Mouse (Mus musculus) telencephalon, adult 2 months (tissue): ENCODE data around the gene Tenm4.
A peak's percentile ranks its signal among the peaks of the same experiment; 100 is the strongest.

Experiments
- DNase-seq: peaks from one replicate; pipeline ENCODE4 v3.0.0-alpha.2; 2011; ENCODE audit warnings: low read depth, low spot score

The Tenm4 gene

GRCm38 (mm10) chr7:96406630-96407214 lies 235.7 kb downstream of the Tenm4 start:
- no peak for DNase-seq

GRCm38 (mm10) chr7:96408161-96408889 lies 237.3 kb downstream of the Tenm4 start:
- DNase-seq: no peak

DNA sequence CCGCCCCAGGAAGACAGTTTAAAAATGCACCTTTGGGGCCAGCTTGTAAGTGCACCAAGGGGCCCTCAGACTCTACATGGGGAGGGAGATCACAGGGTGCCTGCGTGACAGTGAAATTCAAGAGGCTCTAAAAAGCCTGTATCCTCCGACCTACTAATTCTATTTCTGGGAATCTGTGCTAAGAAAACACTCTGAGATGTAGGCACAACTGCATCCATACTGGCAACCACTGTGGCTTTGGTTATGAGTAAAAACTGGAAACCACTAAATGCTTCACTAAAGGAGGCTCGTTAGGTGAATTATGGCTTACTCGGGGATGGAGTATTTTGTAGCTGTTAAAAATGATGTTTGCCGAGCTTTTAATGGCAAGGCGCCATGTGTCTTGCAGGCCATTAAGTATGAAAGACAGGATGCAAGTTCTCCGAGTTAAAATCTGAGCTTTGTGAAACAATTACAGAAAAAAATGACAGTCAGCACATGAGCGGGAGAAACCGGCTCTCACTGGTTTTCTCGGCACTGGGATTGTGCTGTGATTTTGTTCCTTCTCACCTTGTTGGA lies 238.4 kb downstream of the Tenm4 start:
- peak; percentile 42 for DNase-seq

GRCm38 (mm10) chr7:96413822-96414221 lies 242.8 kb downstream of the Tenm4 start:
- no peak for DNase-seq

GRCm38 (mm10) chr7:96414290-96415055 lies 243.4 kb downstream of the Tenm4 start:
- DNase-seq: no peak

- peak; percentile 72 for DNase-seq
These were observed 246.4 kb downstream of the Tenm4 start for GRCm38 (mm10) chr7:96417251-96418004.

DNA sequence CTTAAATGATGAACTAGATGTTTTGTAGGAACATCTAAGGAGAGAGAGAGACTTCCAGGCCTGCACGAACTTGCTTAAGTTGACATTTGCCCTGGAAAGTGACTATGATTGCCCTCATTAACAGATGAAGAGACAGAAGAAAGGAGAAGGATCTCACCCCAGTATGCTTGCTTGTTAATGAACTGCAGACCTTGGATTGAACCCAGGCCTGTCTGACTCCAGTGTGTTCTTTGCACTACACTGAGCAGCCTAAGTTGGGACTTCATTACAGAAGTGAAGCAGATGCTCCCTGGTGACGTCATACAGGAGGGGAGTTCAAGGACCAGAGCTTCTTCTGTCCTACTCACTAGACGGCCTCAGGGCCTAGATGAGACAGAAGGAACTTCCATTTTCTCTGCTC lies 247.1 kb downstream of the Tenm4 start:
- DNase-seq: no peak

DNA sequence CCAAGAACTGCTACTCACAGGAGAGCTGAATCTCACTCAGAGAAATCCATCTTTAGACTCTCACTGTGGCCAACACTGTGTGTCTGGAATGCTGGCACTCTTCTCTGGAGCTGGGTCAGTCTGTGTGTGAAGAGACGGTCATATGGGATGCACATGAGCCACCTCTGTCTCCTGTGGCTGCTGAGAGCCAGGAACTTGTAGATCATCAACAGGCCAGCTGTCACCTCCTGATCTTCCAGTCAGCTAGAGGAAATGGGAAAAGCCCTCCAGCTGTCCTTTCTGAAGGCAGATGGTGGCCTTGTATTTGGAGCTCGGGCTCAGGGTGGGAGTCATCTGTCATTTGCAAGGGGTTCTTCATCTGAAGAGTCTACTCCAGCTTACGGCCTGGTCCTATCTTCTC lies 249.0 kb downstream of the Tenm4 start:
- no peak for DNase-seq

DNA sequence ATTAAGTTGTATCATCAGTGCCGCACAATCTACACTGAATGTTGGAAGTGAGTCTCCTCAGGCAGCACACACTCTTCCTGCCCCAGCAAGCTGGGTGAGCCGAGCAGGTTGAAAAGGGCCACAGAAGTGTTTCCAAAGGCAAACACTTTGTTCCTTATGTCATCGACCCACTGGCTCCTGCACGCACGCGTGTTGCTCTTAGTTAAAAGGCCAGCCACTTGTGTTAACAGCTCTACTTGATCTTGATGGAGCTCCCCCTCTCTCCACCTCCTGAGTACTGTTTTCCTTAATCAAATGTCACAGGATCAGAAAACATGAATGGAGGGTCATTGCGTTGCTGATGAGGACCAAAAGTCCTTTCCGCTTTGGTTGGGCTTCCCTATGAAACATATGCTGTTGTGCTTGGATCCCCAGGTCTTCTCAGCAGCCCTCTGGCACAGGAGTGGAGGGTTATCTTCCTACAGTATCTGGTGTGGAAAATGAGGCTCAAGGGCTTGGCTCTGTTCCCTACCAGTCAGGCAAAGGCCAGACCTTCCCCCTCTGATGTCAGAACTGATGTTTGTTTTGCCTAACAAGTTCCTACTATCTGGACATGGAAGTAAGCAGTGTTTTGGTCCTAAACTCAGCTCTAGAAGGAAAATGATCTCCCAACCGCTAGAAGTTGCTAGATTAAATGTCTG lies 250.0 kb downstream of the Tenm4 start:
- no peak for DNase-seq

DNA sequence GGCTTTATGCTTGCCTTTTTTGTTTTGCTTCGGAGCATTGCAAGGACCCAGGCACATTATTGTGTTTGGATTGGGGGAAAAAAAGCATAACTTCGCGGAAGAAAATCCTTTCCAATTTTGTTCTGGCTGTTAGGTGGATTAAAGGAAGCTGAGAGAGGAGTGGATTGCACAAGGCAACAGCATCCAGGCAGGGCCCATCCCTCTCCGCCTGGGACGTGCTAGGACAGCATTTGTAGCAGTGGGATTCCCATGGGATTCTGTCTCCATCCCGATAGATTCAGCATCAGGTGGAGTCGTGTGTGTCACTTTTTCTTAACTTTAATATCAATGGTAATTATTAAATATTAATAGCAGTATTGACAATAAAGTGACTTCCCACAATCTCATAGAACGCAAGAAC lies 255.9 kb downstream of the Tenm4 start:
- DNase-seq: no peak

DNA sequence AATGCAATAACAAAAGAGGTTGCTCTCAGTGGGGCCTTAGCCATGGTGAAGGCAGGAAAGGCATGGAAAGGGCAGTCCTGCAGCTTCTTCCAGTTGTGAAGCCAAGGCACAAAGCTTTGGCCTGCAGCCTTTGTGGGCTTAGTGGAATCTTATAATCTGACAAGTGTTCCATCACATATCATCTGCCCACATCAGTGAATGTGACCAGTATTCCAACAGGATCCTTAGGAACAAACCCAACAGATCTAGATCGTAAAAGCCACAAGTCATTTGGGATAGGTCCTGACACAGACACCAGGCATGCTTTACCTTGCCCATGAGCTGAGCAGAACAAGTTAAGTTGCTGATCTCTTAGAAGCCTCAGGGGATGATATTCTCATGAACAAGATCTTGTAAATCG lies 262.3 kb downstream of the Tenm4 start:
- no peak for DNase-seq

- DNase-seq: peak; percentile 72
These were observed 267.3 kb downstream of the Tenm4 start for GRCm38 (mm10) chr7:96438392-96438791.

DNA sequence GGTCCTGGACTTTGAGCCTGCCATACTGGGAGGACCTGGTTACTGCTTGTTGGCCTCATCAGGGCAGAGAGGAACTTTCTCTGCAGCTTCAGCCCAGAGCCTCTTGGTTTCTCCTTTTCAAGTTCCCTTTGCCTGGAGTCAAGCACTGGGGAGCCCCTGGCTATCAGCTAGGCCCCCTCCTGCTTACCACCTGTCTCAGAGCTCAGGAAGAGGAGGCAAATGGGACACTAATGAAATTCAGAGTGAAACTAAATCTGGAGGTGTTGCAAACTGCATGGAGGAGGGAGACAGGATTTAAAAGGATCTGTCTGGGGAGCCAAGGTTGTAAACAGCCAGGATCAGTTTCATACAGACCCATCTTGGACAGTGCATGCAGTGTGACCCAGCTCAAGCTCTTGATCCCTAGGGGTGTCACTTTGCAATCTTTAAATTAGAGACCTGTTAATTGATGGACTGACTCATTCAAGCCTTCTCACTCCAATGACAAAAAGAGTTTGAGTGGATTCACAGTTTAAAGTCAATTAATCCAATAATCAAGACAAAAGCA lies 269.2 kb downstream of the Tenm4 start:
- peak; percentile 47 for DNase-seq

- peak; percentile 60 for DNase-seq
These were observed 274.7 kb downstream of the Tenm4 start for GRCm38 (mm10) chr7:96445771-96446170.

DNA sequence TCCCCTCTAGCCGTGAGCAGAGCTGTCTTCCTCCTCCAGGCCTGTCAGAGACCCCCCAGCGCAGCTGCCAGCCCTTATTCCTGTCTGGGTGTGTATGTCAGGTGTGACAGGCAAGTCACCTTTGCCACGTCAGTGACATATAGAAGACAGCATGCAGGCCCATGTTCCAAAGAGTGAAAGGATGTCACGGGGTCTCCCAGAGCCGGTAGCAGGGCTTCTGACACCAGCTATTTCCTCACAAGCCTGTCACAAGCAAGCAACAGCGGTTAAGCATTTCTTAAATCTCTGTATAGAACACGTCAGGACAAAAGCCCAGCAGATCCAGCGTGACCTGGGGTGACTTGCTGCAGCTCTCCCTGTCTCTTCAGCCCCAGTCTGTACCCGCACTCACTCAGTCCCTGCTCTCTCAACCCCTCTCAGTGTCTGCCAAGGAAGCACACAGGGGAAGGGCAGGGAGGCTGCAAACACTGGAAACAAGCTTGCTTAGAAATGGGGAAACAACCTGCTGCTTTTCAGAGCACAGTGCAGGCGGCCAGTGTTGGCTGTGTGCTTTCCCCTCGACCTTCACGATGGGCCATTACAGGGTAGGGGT lies 276.9 kb downstream of the Tenm4 start:
- no peak for DNase-seq

DNA sequence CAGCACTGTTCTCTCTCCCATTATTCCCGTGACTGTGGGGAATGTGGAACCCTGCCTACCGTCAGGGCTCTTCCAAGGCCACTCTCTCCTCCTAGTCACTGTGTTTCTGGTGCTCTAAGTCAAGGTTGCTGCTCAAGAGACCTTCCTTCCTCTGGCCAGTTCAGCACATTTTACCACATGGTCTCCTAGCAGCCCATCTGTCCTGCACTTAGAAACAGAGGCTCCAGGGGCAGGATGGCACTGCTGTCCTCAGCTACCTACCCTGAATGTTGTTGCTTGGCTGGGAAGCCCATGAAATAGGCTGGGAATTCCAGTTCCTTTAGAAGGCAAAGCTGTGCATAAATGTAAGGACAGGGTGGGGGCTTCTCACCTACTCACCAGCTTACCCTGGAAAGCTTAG lies 284.9 kb downstream of the Tenm4 start:
- DNase-seq: no peak

DNA sequence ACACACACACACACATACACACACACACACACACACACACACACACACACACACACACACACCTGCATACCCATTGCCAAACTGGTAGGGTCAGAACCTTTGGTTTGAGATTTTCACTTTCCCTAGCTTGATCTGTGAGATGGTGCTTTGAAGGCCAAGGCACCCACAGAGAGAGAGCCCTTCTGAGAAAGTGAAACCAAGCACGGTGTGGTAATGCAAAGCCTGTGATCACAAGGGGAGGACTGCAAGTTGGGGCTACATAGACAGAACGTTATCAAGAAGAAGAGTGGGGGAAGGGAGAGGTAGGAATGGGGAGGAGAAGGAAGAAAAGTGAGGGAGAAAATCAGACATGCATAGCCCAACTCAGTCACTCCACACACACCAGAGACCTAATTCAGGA lies 285.6 kb downstream of the Tenm4 start:
- no peak for DNase-seq

DNA sequence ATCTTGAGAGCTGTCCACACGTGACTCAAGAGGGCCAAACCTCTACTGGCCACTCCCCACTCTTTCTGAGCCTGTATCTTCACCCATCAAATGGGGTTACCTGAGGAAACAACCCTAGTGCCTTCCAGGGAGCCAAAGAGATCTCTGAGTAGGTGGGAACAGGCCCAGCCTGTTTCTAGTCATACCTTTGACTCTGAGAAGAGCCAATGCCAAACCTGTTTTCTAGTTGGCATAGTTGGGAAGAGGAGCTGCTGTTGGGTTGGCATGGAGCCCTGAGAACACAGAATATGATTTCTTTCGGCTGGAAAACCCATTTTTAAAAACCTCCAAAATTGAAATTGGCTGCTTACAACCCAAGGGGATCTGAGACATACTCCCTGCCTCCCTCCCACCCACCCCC lies 286.8 kb downstream of the Tenm4 start:
- peak; percentile 50 for DNase-seq

DNA sequence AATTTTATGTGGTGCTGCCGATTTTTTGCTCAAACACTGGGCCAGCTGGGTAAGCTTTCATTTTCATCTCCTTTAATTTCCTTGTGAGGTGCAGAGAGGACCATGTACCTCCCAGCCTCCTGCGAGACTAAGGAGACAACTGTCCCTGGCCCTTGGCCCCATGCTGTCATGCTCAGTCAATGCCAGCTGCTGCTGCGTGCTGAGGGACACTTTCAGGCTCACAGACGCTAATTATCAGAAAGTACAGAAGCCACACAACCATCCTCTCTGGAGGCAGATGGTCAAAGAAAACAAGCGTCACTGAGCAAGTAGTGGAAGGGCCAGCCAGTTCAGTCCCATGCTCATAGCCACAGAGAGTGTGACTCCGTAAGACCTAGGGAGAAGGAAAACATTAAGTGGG lies 287.9 kb downstream of the Tenm4 start:
- DNase-seq: no peak

DNA sequence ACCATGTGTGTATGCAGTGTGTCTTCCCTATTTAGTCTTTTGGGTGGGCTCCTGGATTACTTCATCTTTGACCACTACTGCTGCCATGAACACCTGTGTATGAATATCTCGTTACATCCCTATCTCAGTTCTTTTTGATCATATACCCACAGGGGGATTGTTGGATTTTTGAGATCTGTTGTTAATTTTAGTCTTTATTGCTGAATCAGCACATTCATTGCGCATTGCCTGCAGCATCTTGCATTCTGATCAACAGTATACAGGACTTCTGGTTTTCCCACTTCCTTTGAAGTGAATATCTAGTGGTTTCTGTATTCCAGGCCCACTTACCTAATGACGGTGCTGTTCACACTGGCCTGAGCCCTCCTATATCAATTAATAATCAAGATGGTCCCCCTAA lies 295.7 kb downstream of the Tenm4 start:
- DNase-seq: no peak

DNA sequence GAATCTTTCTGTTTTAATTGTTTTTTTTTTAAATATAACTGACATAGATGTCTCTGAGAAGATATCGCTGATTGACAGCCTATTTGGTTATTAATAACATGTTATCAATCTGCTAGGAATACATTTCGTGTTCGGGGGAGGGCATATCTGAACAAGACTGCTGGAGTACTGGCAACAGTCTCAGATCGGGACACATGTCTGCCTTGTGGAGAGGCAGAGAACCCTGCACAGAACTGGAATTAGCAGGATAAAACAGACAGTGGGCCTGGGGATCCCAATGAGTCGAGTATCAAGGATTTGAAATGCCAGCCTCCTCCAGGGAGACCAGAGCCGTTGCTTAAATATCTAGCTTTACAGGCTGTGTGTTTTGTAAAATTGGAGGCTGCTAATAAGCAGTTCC lies 299.8 kb downstream of the Tenm4 start:
- DNase-seq: no peak
